Mouse (Mus musculus): ENCODE measurements around the gene Fbxo39.

- TF ChIP-seq CTCF (IDR thresholded peaks at IDR 0.05; ENCODE audit: extremely low read depth, insufficient read depth, low read length) (no peak), POLR2A (IDR thresholded peaks at IDR 0.05; ENCODE audit: extremely low read depth, insufficient read depth, low read length) (no peak)
Observed at GRCm38 (mm10) chr11:72308982-72309381, 5.3 kb upstream of the Fbxo39 start.

All from cortical plate, adult 2 months (tissue).